Mouse (Mus musculus) heart, adult 2 months (tissue): ENCODE measurements at regions not wholly inside any gene's neighbourhood (a gene's known extent, or its start where the extent isn't known, plus 50 kb on each side); places are given as distances from the start of the nearest gene placed in this dataset.

ENCODE experiments used
- CTCF ChIP-seq: fragments of 200-600 bp; IDR thresholded peaks from 2 replicates; pipeline ENCODE4 v1.8.1; 2022; ENCODE audit warnings: antibody characterized with exemption, mild to moderate bottlenecking, moderate library complexity
- POLR2A ChIP-seq: fragments of 200-500 bp; IDR thresholded peaks from 2 replicates; pipeline ENCODE4 v1.6.1; 2011; ENCODE audit warnings: mild to moderate bottlenecking, low read depth, low read length, control low read depth; ENCODE audit not compliant: insufficient read depth

DNA sequence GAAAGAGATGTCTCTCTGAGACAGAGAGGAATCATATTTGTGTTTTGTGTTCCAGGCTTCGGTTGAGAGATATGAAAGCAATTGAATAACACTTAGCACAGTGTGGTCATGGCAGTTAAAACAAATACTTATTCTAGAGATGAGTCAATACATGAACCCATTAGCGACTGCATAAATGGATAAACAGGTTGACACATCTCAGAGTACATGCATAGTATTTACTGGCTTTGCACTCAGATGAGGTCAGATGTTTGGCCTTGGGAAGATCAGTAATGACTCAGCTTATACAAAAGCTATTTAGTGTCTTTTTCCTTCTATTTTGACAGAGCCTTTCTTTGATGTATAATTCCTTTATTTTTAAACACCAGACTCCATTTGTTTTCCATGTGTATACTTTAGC lies 579.5 kb downstream of the Zfp619 start:
- TF ChIP-seq POLR2A (no peak), CTCF (no peak)
